Mouse (Mus musculus): ENCODE measurements at regions not wholly inside any gene's neighbourhood (a gene's known extent, or its start where the extent isn't known, plus 50 kb on each side); places are given as distances from the start of the nearest gene placed in this dataset.

- no peak for DNase-seq (ENCODE audit: low spot score)
These were observed 502.4 kb downstream of the Trim52 start for GRCm38 (mm10) chr14:106608341-106608927.

Data from embryo, embryonic 10 days (tissue).